Mouse (Mus musculus): Measurements from ENCODE around the gene Mcts2. TPM values are rescaled to one million over a fixed set of nuclear protein-coding genes. Genes with fewer than 3 reads are reported as not detected.

Gene Mcts2
- total and polyA plus RNA-seq, 3 experiments = 2.7 to 3.0 TPM; not detected in 1

DNA sequence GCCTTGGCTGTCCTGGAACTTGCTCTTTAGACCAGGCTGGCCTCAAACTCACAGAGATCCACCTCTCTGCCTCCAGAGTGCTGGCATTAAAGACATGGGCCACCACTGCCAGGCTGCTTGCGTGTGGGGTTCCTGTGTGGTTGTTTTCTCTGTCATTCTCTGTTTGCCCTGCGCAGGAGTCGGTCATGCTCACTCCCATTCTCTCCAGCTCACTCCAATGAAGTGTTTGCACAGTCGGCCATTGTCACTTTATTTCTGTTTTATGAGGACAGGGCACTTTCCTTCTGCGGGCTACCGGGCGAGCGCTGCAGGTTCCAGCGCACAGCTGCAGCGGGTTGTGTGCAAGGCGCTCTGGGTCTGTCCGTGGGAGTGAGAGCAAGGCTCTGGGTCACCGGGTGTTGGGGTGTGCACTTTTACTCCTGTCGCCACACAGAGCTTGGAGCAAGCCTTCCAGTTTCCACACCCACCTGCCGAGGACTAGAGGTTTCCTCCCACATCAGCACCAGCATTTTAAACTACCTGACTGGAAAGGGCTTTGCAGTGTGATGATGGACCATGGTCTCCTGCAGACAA lies 38.4 kb downstream of the Mcts2 start:
- no peak overlapping the region for H3K4me3 ChIP-seq (ENCODE audit: control insufficient read depth in 1 of 2, insufficient read depth in 1 of 2, low read depth in 2 of 2, low read length in 2 of 2)
- H3K9me3 ChIP-seq (replicated peaks; ENCODE audit: insufficient read depth, low read length) = no peaks in the 10 kb centered on the region
- H3K27me3 ChIP-seq (ENCODE audit: control insufficient read depth in 1 of 2, insufficient read depth in 2 of 2, low read length in 2 of 2) = no peaks in the 10 kb centered on the region; a peak in 1 of 4 replicates
- H3K4me1 ChIP-seq (ENCODE audit: control insufficient read depth in 1 of 2, insufficient read depth in 2 of 2, low read length in 2 of 2) = no peaks in the 10 kb centered on the region
- DNase-seq (ENCODE audit: low read depth, low spot score) = no peak
- no peaks in the 10 kb centered on the region for H3K79me2 ChIP-seq (ENCODE audit: control insufficient read depth, insufficient read depth, low read length, poor library complexity)
- H3K9ac ChIP-seq (ENCODE audit: control insufficient read depth, low read depth, low read length, poor library complexity, severe bottlenecking) = no peak overlapping the region
- H3K27ac ChIP-seq (ENCODE audit: control insufficient read depth, low read depth, low read length) = no peak overlapping the region
- no peak for TF ChIP-seq MYC (IDR thresholded peaks at IDR 0.05; ENCODE audit: low read depth, low read length)
- TF ChIP-seq MYB (IDR thresholded peaks at IDR 0.05; ENCODE audit: low read depth, low read length) = no peak
- TF ChIP-seq ZNF384 (IDR thresholded peaks at IDR 0.05; ENCODE audit: low read depth, low read length) = no peak
- no peak for TF ChIP-seq POLR2AphosphoS2 (IDR thresholded peaks at IDR 0.05; ENCODE audit: low read length)
- TF ChIP-seq HCFC1 (IDR thresholded peaks at IDR 0.05; ENCODE audit: low read depth, low read length) = no peak
- no peak for TF ChIP-seq GABPA (IDR thresholded peaks at IDR 0.05; ENCODE audit: low read depth, low read length)
- TF ChIP-seq E2F4 (IDR thresholded peaks at IDR 0.05; ENCODE audit: borderline replicate concordance, low read depth, low read length) = no peak
- no peak for TF ChIP-seq MXI1 (IDR thresholded peaks at IDR 0.05; ENCODE audit: low read depth, low read length)
- no peak for TF ChIP-seq ZMIZ1 (IDR thresholded peaks at IDR 0.05; ENCODE audit: low read depth, low read length)
- TF ChIP-seq USF1 (IDR thresholded peaks at IDR 0.05; ENCODE audit: low read depth, low read length) = no peak
- H3K36me3 ChIP-seq (ENCODE audit: control insufficient read depth in 1 of 2, insufficient read depth in 2 of 2, low read length in 2 of 2) = no peaks in the 10 kb centered on the region

- Histone ChIP-seq H3K9ac (ENCODE audit: control insufficient read depth, low read depth, low read length, poor library complexity, severe bottlenecking) (no peak overlapping the region), H3K36me3 (ENCODE audit: control insufficient read depth in 1 of 2, insufficient read depth in 2 of 2, low read length in 2 of 2) (no peaks in the 10 kb centered on the region), H3K4me3 (ENCODE audit: control insufficient read depth in 1 of 2, insufficient read depth in 1 of 2, low read depth in 2 of 2, low read length in 2 of 2) (no peak overlapping the region), H3K4me1 (ENCODE audit: control insufficient read depth in 1 of 2, insufficient read depth in 2 of 2, low read length in 2 of 2) (no peaks in the 10 kb centered on the region), H3K27ac (ENCODE audit: control insufficient read depth, low read depth, low read length) (no peak overlapping the region), H3K27me3 (ENCODE audit: control insufficient read depth in 1 of 2, insufficient read depth in 2 of 2, low read length in 2 of 2) (no peaks in the 10 kb centered on the region; a peak in 1 of 4 replicates), H3K9me3 (replicated peaks; ENCODE audit: insufficient read depth, low read length) (no peaks in the 10 kb centered on the region), H3K79me2 (ENCODE audit: control insufficient read depth, insufficient read depth, low read length, poor library complexity) (no peaks in the 10 kb centered on the region)
- DNase-seq (ENCODE audit: low read depth, low spot score) = no peak
- TF ChIP-seq ZKSCAN1 (IDR thresholded peaks at IDR 0.05; ENCODE audit: low read depth, low read length) = no peak
- TF ChIP-seq MAZ (IDR thresholded peaks at IDR 0.05; ENCODE audit: low read depth, low read length) = no peak
- no peak for TF ChIP-seq POLR2AphosphoS5 (IDR thresholded peaks at IDR 0.05; ENCODE audit: borderline replicate concordance, low read depth, low read length)
- TF ChIP-seq CHD1 (IDR thresholded peaks at IDR 0.05; ENCODE audit: low read depth, low read length) = no peak
- no peak for TF ChIP-seq KAT2A (conservative IDR thresholded peaks at IDR 0.05; ENCODE audit: low read depth, low read length)
- TF ChIP-seq MAX (IDR thresholded peaks at IDR 0.05; ENCODE audit: low read length) = no peak
- no peak for TF ChIP-seq ZMIZ1 (IDR thresholded peaks at IDR 0.05; ENCODE audit: low read depth, low read length)
- no peak for TF ChIP-seq ZNF384 (IDR thresholded peaks at IDR 0.05; ENCODE audit: low read depth, low read length)
- no peak for TF ChIP-seq ETS1 (IDR thresholded peaks at IDR 0.05; ENCODE audit: low read depth, low read length)
- TF ChIP-seq CHD2 (IDR thresholded peaks at IDR 0.05; ENCODE audit: low read length) = no peak
- no peak for TF ChIP-seq NELFE (IDR thresholded peaks at IDR 0.05; ENCODE audit: low read depth, low read length)
- no peak for TF ChIP-seq GATA1 (IDR thresholded peaks at IDR 0.05; ENCODE audit: low read depth, low read length)
- no peak for TF ChIP-seq USF1 (IDR thresholded peaks at IDR 0.05; ENCODE audit: low read depth, low read length)
- no peak for TF ChIP-seq CTCF (IDR thresholded peaks at IDR 0.05 in 2 of 3, conservative IDR thresholded peaks at IDR 0.05 in 1 of 3; ENCODE audit: control insufficient read depth in 1 of 3, insufficient read depth in 1 of 3, low read depth in 2 of 3, low read length in 3 of 3, poor library complexity in 1 of 3, severe bottlenecking in 1 of 3)
- no peak for TF ChIP-seq RAD21 (IDR thresholded peaks at IDR 0.05; ENCODE audit: low read depth, low read length)
- TF ChIP-seq MEF2A (IDR thresholded peaks at IDR 0.05; ENCODE audit: extremely low read depth, insufficient replicate concordance, low read depth, low read length, poor library complexity, severe bottlenecking) = no peak
- TF ChIP-seq TAL1 (IDR thresholded peaks at IDR 0.05; ENCODE audit: low read length) = no peak
These were observed 39.4 kb downstream of the Mcts2 start for GRCm38 (mm10) chr2:152726213-152726612.
